Mouse (Mus musculus): ENCODE results near the gene Flt4.

The Flt4 gene

GRCm38 (mm10) chr11:49697779-49698178 is 88.7 kb downstream of the Flt4 start:
- DNase-seq (ENCODE audit: low read depth, low spot score) = no peak

- DNase-seq (ENCODE audit: low read depth, low spot score) = no peak
These were observed 90.0 kb downstream of the Flt4 start for GRCm38 (mm10) chr11:49699079-49699478.

GRCm38 (mm10) chr11:49702014-49702413 is 93.0 kb downstream of the Flt4 start:
- DNase-seq (ENCODE audit: low read depth, low spot score) = no peak
